Mouse (Mus musculus): ENCODE data around the gene Coq2.

- TF ChIP-seq CTCF (IDR thresholded peaks at IDR 0.05; ENCODE audit: insufficient read depth, low read depth, low read length) (no peak), POLR2A (IDR thresholded peaks at IDR 0.05; ENCODE audit: insufficient read depth, low read depth, low read length) (no peak)
Observed at GRCm38 (mm10) chr5:100624743-100625360, 50.1 kb downstream of the Coq2 start.
